Mouse (Mus musculus): ENCODE results near the gene Ubr4. TPM values are rescaled to one million over a fixed set of nuclear protein-coding genes. Genes with fewer than 3 reads are reported as not detected.

Gene Ubr4
- polyA plus RNA-seq, 1 experiment from 2014 or later, result 72.2 TPM

DNA sequence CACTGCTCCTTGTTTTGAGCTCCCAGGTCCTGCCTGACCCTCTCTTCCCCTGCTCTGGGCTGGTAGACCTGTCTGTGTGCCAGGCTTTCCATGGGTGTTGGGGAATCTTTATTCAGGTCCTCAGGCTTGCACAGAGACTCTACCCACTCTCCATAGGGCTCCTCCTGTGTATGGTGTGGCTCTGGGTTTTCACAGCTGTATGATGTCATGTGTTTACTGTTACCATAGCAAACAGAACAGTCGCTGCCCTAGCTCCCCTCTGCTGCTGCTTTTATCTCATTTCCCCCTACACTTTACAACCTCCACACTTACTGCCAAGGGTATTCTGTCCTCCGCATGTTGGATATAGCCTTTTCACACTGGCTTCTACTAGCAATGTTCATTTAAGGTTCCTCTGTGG is 43.0 kb downstream of the Ubr4 start:
- no peak for ATAC-seq (replicated peaks; ENCODE audit: low FRiP score)
- Histone ChIP-seq H3K27me3 (no peaks in the 10 kb centered on the region), H3K36me3 (peaks cover 95% of the 10 kb centered on the region), H3K4me3 (replicated peaks) (no peak overlapping the region), H3K27ac (no peak overlapping the region), H3K4me1 (no peaks in the 10 kb centered on the region), H3K9ac (no peak overlapping the region), H3K9me3 (replicated peaks) (no peaks in the 10 kb centered on the region), H3K4me2 (no peak overlapping the region)
- 62% methylated on average over 2 of the region's 2 CpGs for WGBS

- 0 out of 2 replicates have a peak, but pooled peaks have one; percentile 36 for ATAC-seq (replicated peaks; ENCODE audit: low FRiP score)
- H3K36me3 ChIP-seq, result peaks cover 96% of the 10 kb centered on the region
- no peaks in the 10 kb centered on the region for H3K4me1 ChIP-seq
- H3K9ac ChIP-seq, result no peak overlapping the region
- H3K9me3 ChIP-seq (replicated peaks), result no peaks in the 10 kb centered on the region
- H3K4me3 ChIP-seq (replicated peaks), result no peak overlapping the region
- no peaks in the 10 kb centered on the region for H3K27me3 ChIP-seq
- no peak overlapping the region for H3K4me2 ChIP-seq
- WGBS, result 84% methylated on average over 5 of the region's 5 CpGs
- no peak overlapping the region for H3K27ac ChIP-seq
Observed at GRCm38 (mm10) chr4:139400487-139400886, 48.1 kb downstream of the Ubr4 start.

DNA sequence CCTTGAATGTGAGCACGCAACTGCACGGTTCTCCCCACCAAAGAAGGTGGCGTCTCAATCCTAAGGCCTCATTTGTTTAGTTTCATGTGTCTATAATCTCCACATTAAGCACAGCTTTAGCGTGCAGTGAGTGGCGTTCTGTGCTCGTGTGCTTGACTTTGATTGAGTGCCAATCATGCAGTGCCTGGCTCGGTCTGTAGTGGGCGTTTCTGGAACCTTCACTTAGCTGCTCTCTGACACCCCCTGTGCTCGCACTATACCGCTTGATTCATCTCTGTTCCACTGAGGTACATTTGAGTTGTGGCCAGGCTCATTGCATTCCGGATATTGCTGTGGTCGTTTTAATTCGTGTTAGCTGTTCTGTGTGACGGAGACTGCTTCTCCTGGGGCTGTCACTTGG is 50.8 kb downstream of the Ubr4 start:
- WGBS, result 85% methylated on average over 14 of the region's 14 CpGs
- no peak overlapping the region for H3K4me3 ChIP-seq (replicated peaks)
- no peaks in the 10 kb centered on the region for H3K9me3 ChIP-seq (replicated peaks)
- no peak overlapping the region for H3K27ac ChIP-seq
- ATAC-seq (replicated peaks; ENCODE audit: low FRiP score), result no peak
- no peak overlapping the region for H3K4me2 ChIP-seq
- H3K36me3 ChIP-seq, result peaks cover 99% of the 10 kb centered on the region
- no peaks in the 10 kb centered on the region for H3K4me1 ChIP-seq
- H3K9ac ChIP-seq, result no peak overlapping the region
- H3K27me3 ChIP-seq, result no peaks in the 10 kb centered on the region

- ATAC-seq (replicated peaks; ENCODE audit: low FRiP score), result no peak
- 95% methylated on average over 3 of the region's 3 CpGs for WGBS
- Histone ChIP-seq H3K27me3 (no peaks in the 10 kb centered on the region), H3K4me3 (replicated peaks) (no peak overlapping the region), H3K4me2 (no peak overlapping the region), H3K27ac (no peak overlapping the region), H3K4me1 (no peaks in the 10 kb centered on the region), H3K36me3 (peaks cover 99% of the 10 kb centered on the region), H3K9ac (no peak overlapping the region), H3K9me3 (replicated peaks) (no peaks in the 10 kb centered on the region)
Observed at GRCm38 (mm10) chr4:139411351-139411750, 58.9 kb downstream of the Ubr4 start.

- no peak overlapping the region for H3K27ac ChIP-seq
- no peaks in the 10 kb centered on the region for H3K9me3 ChIP-seq (replicated peaks)
- no peak for ATAC-seq (replicated peaks; ENCODE audit: low FRiP score)
- H3K27me3 ChIP-seq, result no peaks in the 10 kb centered on the region
- H3K36me3 ChIP-seq, result peaks cover 100% of the 10 kb centered on the region
- H3K4me3 ChIP-seq (replicated peaks), result no peak overlapping the region
- no peaks in the 10 kb centered on the region for H3K4me1 ChIP-seq
- no peak overlapping the region for H3K4me2 ChIP-seq
- 63% methylated on average over 1 of the region's 1 CpGs for WGBS
- no peak overlapping the region for H3K9ac ChIP-seq
Observed at GRCm38 (mm10) chr4:139417868-139418267, 65.5 kb downstream of the Ubr4 start.

DNA sequence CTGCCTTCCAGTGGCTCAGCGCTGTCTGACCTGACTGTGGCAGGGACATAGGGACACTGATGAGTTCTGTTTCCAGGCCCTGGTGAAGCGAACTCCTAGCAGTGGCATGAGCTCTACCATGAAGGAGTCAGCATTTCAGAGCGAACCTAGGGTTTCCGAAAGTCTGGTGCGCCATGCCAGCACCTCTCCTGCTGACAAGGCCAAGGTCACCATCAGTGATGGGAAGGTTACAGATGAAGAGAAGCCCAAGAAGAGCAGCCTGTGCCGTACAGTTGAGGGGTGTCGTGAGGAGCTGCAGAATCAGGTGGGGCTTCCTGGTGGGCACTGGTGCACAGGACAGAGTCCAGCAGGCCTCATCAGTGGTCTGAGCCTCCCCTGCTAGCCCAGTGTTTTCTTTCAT is 69.2 kb downstream of the Ubr4 start:
- no peak overlapping the region for H3K4me2 ChIP-seq
- H3K4me3 ChIP-seq (replicated peaks), result no peak overlapping the region
- no peaks in the 10 kb centered on the region for H3K27me3 ChIP-seq
- no peak overlapping the region for H3K9ac ChIP-seq
- H3K4me1 ChIP-seq, result no peaks in the 10 kb centered on the region
- H3K36me3 ChIP-seq, result peaks cover 100% of the 10 kb centered on the region
- 95% methylated on average over 7 of the region's 7 CpGs for WGBS
- ATAC-seq (replicated peaks; ENCODE audit: low FRiP score), result no peak
- H3K27ac ChIP-seq, result no peak overlapping the region
- H3K9me3 ChIP-seq (replicated peaks), result no peaks in the 10 kb centered on the region

DNA sequence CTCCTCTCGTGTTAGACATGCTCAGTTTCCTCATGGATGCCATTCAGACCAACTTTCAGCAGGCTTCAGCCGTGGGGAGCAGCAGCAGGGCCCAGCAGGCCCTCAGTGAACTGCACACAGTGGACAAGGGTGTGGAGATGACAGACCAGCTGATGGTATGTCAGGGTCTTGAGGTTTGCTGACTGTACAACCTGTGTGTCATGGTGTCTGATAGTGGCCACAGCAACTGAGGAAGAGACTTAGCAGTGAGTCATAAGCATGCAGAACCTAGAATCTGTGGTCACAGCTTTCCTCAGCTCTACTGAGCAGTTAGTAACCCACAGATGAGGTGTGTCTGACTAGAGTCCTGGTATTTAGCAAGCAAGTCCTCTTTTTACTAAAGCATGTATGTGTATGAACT is 70.0 kb downstream of the Ubr4 start:
- Histone ChIP-seq H3K9me3 (replicated peaks) (no peaks in the 10 kb centered on the region), H3K9ac (no peak overlapping the region), H3K36me3 (peaks cover 100% of the 10 kb centered on the region), H3K4me2 (no peak overlapping the region), H3K4me3 (replicated peaks) (no peak overlapping the region), H3K27me3 (no peaks in the 10 kb centered on the region), H3K27ac (no peak overlapping the region), H3K4me1 (no peaks in the 10 kb centered on the region)
- WGBS, result 90% methylated on average over 2 of the region's 2 CpGs
- ATAC-seq (replicated peaks; ENCODE audit: low FRiP score), result no peak

DNA sequence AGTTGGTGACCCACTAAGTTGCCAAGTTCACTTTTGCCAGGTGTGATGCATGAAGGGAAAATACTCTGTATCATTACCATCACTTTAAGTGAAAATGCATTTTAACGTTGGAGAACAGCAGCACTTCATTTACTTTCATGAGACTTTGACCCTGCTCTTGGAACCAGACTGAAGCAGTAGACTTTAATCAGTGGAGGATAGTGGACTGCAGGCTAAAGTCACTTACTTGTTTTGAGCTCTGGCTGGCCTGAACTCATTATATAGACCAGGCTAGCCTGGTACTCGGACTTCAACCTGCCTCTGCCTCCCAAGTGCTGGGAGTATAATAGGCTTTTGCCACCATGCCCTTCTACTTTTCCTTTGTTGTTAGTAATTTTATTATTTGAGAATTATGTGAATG is 70.9 kb downstream of the Ubr4 start:
- H3K27me3 ChIP-seq, result no peaks in the 10 kb centered on the region
- no peak for ATAC-seq (replicated peaks; ENCODE audit: low FRiP score)
- peaks cover 100% of the 10 kb centered on the region for H3K36me3 ChIP-seq
- no peak overlapping the region for H3K4me2 ChIP-seq
- H3K4me1 ChIP-seq, result no peaks in the 10 kb centered on the region
- no peak overlapping the region for H3K4me3 ChIP-seq (replicated peaks)
- no peaks in the 10 kb centered on the region for H3K9me3 ChIP-seq (replicated peaks)
- H3K9ac ChIP-seq, result no peak overlapping the region
- 78% methylated on average over 2 of the region's 2 CpGs for WGBS
- no peak overlapping the region for H3K27ac ChIP-seq

GRCm38 (mm10) chr4:139430176-139430575 is 77.8 kb downstream of the Ubr4 start:
- H3K9me3 ChIP-seq (replicated peaks), result no peaks in the 10 kb centered on the region
- no peak; the same call in 1 of the 2 replicates for ATAC-seq (replicated peaks; ENCODE audit: low FRiP score)
- peaks cover 100% of the 10 kb centered on the region for H3K36me3 ChIP-seq
- H3K27me3 ChIP-seq, result no peaks in the 10 kb centered on the region
- no peak overlapping the region for H3K4me2 ChIP-seq
- no peaks in the 10 kb centered on the region for H3K4me1 ChIP-seq
- no peak overlapping the region for H3K9ac ChIP-seq
- H3K27ac ChIP-seq, result no peak overlapping the region
- WGBS, result 47% methylated on average over 15 of the region's 15 CpGs
- no peak overlapping the region for H3K4me3 ChIP-seq (replicated peaks)

DNA sequence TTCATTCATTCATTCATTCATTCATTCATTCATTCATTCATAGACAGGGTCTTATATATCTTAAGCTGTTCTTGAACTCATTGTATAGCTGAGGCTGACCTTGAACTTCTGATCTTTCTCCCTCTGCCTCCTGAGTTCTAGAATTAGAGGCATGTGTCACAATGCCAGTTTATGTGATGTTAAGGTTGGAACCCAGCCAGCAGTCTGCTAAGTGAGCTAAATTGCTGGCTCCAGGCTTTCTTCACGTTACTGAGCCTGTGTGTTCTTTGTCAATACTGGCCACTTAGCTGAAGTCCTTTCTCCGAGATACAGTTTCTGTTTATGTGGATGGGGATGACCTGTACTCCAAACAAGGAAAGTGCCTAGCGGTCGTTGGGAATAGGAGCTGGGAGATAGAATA is 78.5 kb downstream of the Ubr4 start:
- Histone ChIP-seq H3K27ac (no peak overlapping the region), H3K4me1 (no peaks in the 10 kb centered on the region), H3K9me3 (replicated peaks) (no peaks in the 10 kb centered on the region), H3K4me3 (replicated peaks) (no peak overlapping the region), H3K9ac (no peak overlapping the region), H3K36me3 (peaks cover 100% of the 10 kb centered on the region), H3K27me3 (no peaks in the 10 kb centered on the region), H3K4me2 (no peak overlapping the region)
- ATAC-seq (replicated peaks; ENCODE audit: low FRiP score), result no peak
- 69% methylated on average over 4 of the region's 4 CpGs for WGBS

- H3K27me3 ChIP-seq, result no peaks in the 10 kb centered on the region
- ATAC-seq (replicated peaks; ENCODE audit: low FRiP score), result no peak
- H3K4me3 ChIP-seq (replicated peaks), result no peak overlapping the region
- no peaks in the 10 kb centered on the region for H3K4me1 ChIP-seq
- no peaks in the 10 kb centered on the region for H3K9me3 ChIP-seq (replicated peaks)
- WGBS, result 87% methylated on average over 15 of the region's 15 CpGs
- H3K27ac ChIP-seq, result no peak overlapping the region
- H3K4me2 ChIP-seq, result no peak overlapping the region
- peaks cover 100% of the 10 kb centered on the region for H3K36me3 ChIP-seq
- H3K9ac ChIP-seq, result no peak overlapping the region
Observed at GRCm38 (mm10) chr4:139432966-139433765, 80.8 kb downstream of the Ubr4 start.

DNA sequence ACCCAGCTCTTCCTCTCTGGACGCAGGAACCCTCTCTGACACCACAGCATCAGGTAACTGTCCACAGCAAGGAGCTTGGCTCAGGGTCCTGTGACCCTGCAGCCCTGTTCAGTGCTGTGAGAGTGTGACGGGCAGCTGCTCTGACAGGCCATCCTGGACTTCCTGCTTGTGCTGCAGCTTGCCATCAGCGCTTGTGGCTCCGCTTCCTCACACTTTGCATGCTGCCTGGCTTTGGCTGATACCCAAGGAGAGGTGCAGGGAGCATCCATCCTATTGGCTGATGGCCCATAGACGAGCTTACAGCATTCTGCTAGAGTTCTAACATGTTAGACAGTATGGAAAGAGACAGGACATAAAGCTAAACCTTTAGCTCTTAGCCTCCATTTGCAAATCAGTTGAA is 88.8 kb downstream of the Ubr4 start:
- no peak for ATAC-seq (replicated peaks; ENCODE audit: low FRiP score)
- WGBS, result 90% methylated on average over 5 of the region's 5 CpGs
- H3K27me3 ChIP-seq, result no peaks in the 10 kb centered on the region

GRCm38 (mm10) chr4:139441806-139442205 is 89.4 kb downstream of the Ubr4 start:
- Histone ChIP-seq H3K4me3 (replicated peaks) (no peak overlapping the region), H3K36me3 (peaks cover 98% of the 10 kb centered on the region), H3K27ac (no peak overlapping the region), H3K9ac (no peak overlapping the region), H3K27me3 (no peaks in the 10 kb centered on the region), H3K4me2 (no peak overlapping the region), H3K4me1 (no peaks in the 10 kb centered on the region), H3K9me3 (replicated peaks) (no peaks in the 10 kb centered on the region)
- WGBS, result 94% methylated on average over 4 of the region's 4 CpGs
- no peak for ATAC-seq (replicated peaks; ENCODE audit: low FRiP score)

More for the DNA sequence above, 88.8 kb downstream of the Ubr4 start:
- Histone ChIP-seq H3K4me2 (no peak overlapping the region), H3K4me1 (no peaks in the 10 kb centered on the region), H3K9ac (no peak overlapping the region), H3K36me3 (peaks cover 98% of the 10 kb centered on the region), H3K4me3 (replicated peaks) (no peak overlapping the region), H3K9me3 (replicated peaks) (no peaks in the 10 kb centered on the region), H3K27ac (no peak overlapping the region)

Data from kidney, embryonic 15.5 days (tissue).